Mouse (Mus musculus) bone marrow macrophage, adult 2 months (primary cell): ENCODE measurements at regions not wholly inside any gene's neighbourhood (a gene's known extent, or its start where the extent isn't known, plus 50 kb on each side); places are given as distances from the start of the nearest gene placed in this dataset.

Experiments used
- CTCF ChIP-seq: IDR thresholded peaks from 2 replicates; pipeline ENCODE4 v1.5.1; 2012; ENCODE audit warnings: low read depth, mild to moderate bottlenecking, low read length, moderate library complexity
- POLR2A ChIP-seq: IDR thresholded peaks from 2 replicates; pipeline ENCODE4 v1.6.1; 2012; ENCODE audit warnings: mild to moderate bottlenecking, low read depth, low read length, borderline replicate concordance

GRCm38 (mm10) chr15:68707306-68707705 lies 2206.6 kb upstream of the Lrrc6 start:
- TF ChIP-seq POLR2A (no peak), CTCF (no peak)
